Mouse (Mus musculus): ENCODE data around the gene Gpr55. TPM values are rescaled to one million over a fixed set of nuclear protein-coding genes. Genes with fewer than 3 reads are reported as not detected.

Gpr55 gene
- polyA plus RNA-seq, 1 experiment from 2014 or later = 0.10 TPM

DNA sequence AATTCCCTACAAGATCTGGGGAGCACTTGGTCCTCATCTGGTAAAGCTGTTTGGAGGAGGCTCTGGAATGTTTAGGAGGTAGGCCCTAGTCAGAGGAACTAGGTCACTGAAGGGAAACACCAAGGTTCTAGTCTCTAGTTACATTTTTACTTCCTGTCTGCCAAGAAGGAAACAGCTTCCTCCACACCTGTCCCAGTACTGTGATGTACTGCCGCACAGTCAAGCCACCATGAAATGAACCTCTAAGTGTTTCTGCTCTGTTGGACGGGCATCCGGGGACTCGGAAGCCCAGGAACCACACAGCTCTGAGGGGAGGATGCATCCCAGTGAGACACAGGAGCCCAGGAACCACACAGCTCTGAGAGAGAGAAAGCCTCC is 32.1 kb downstream of the Gpr55 start:
- ATAC-seq (ENCODE audit: low FRiP score, low read depth) = peak; percentile 7; the same call in 1 of the 2 replicates
- WGBS = 72% methylated on average over 4 of the region's 4 CpGs

DNA sequence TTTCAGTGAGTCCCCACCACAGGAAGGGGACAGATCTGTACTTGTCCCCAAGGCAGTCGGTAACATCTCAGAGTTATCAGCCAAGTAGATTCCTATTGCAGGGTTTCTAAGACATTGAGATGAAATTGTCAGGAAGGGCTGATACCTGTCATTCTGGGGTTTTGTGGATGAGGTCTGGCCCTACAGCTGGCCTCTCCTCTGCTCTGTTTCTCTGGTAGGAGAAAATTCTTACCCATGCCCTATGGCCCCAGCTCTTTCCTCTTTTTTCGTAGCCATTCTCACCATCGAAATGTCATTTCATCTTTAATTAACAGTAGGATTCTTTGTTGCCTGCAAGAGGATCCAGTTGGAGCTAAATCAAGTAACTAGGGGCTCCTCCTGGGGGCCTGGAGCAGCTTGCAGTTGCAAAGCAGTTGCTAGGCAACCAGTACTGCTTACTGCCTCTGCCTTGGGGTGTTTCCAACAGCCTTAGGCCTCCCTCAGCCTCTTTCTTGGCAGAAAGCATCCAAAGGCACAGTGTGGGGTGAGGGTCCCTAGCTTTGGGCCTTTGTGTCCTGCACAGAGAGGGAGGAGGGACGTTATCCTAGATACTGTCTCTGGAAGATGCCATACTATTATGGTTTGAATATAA is 32.6 kb downstream of the Gpr55 start, which contains the start of gene 4933407L21Rik:
Gene 4933407L21Rik (plus strand): TSS at position 427 of the 631 bp plus-strand sequence.
- WGBS = 56% methylated on average over 4 of the region's 4 CpGs
- ATAC-seq (ENCODE audit: low FRiP score, low read depth) = peak; percentile 87
- Histone ChIP-seq H3K27me3 (no peaks in the 10 kb centered on the region), H3K27ac (peak within 1 kb of the TSS; percentile 33; the same call in 1 of the 2 replicates), H3K4me3 (no peak within 1 kb of the TSS), H3K36me3 (no peaks in the 10 kb centered on the region), H3K4me1 (peaks cover 18% of the 10 kb centered on the region), H3K4me2 (replicated peaks) (no peak within 1 kb of the TSS), H3K9ac (no peak within 1 kb of the TSS), H3K9me3 (no peaks in the 10 kb centered on the region)

More for the DNA sequence above, 32.1 kb downstream of the Gpr55 start:
- no peaks in the 10 kb centered on the region for H3K9me3 ChIP-seq
- no peaks in the 10 kb centered on the region for H3K36me3 ChIP-seq
- H3K4me2 ChIP-seq (replicated peaks) = no peak overlapping the region
- H3K27ac ChIP-seq = peak overlapping the region; percentile 33; the same call in 1 of the 2 replicates
- no peak overlapping the region for H3K9ac ChIP-seq
- peaks cover 23% of the 10 kb centered on the region for H3K4me1 ChIP-seq
- H3K4me3 ChIP-seq = no peak overlapping the region
- no peaks in the 10 kb centered on the region for H3K27me3 ChIP-seq

DNA sequence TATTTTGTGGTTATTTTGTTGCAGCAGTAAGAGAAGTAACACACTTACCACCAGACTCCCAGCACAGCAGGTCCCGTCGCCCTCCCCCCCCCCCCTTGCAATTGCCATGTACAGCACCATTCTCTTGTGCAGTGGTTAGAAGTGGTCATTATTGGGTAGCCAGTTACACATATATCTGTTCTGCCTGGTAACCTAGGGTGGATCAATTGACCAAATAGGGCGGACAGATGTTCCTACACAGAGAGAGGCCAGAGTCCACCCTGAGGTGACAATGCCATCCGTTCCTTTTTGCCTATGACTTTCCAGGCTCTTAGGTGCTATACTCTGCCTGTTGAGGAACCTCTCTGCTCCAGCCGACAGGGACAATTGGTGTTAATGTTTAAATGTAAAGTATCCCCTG is 35.6 kb downstream of the Gpr55 start:
- WGBS = 73% methylated on average over 5 of the region's 5 CpGs
- H3K27me3 ChIP-seq = no peaks in the 10 kb centered on the region

DNA sequence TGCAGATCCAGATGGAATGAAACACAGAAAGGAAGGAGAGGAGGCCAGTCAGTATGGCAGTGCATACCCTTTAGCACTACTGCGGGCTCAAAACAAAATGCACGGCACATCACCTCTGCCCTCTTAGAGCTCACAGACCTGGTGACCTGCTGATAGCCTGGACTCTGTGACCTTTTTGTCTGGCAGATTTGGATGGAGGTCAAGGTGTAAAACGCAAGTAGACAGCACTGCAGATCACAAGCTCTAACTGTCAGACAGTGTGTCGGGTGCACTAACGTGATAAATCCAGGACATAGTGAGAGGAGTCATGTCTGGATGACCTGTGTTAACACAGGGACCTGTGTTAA is 38.0 kb downstream of the Gpr55 start:
- H3K27ac ChIP-seq = no peak overlapping the region
- 78% methylated on average over 5 of the region's 5 CpGs for WGBS
- peaks cover 12% of the 10 kb centered on the region for H3K4me1 ChIP-seq
- H3K27me3 ChIP-seq = no peaks in the 10 kb centered on the region
- peaks cover 4% of the 10 kb centered on the region; the same call in 1 of the 2 replicates for H3K9me3 ChIP-seq
- H3K9ac ChIP-seq = no peak overlapping the region
- no peak overlapping the region for H3K4me2 ChIP-seq (replicated peaks)
- H3K4me3 ChIP-seq = no peak overlapping the region
- no peak for ATAC-seq (ENCODE audit: low FRiP score, low read depth)
- H3K36me3 ChIP-seq = no peaks in the 10 kb centered on the region

More for the DNA sequence above, 35.6 kb downstream of the Gpr55 start:
- H3K4me1 ChIP-seq = peaks cover 26% of the 10 kb centered on the region
- H3K36me3 ChIP-seq = no peaks in the 10 kb centered on the region
- H3K9me3 ChIP-seq = peaks cover 2% of the 10 kb centered on the region; the same call in 1 of the 2 replicates
- no peak overlapping the region for H3K4me3 ChIP-seq
- H3K27ac ChIP-seq = no peak overlapping the region
- H3K9ac ChIP-seq = no peak overlapping the region
- no peak overlapping the region for H3K4me2 ChIP-seq (replicated peaks)
- no peak for ATAC-seq (ENCODE audit: low FRiP score, low read depth)

DNA sequence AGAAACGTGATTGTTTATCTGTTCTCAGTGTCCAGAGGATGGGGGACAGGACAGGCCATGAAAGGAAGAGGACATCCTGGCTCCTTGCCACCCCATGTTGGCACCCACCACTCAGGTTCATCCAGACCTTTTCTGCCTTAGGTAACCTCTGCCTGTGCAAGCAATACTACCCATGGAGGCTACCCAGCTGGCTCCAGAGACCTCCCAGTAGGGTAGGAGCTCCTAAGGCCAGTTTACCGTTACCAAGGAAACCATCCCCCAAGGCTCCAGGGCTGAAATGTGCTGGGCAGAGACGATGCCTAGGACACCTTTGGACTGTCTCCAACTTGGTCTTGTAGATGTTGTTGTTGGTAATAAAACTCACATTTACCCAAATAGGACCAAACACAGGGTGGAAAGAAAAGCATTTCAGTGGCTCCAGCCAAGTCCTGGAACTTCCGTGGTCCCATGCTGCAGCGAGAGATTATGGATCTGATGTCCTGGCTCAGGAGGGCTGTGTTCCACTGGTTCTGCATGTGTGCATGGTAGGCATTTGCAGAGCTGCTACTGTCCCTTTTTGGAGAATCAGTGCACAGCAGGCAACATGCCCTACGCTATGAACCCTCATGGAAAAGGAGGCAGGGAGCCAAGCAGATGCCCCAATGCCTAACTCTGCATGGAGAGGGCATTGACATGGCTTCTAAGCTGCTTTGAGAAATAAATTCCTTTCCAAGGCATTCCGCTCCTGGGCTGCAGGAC is 38.5 kb downstream of the Gpr55 start:
- Histone ChIP-seq H3K27ac (no peak overlapping the region), H3K27me3 (no peaks in the 10 kb centered on the region), H3K4me3 (no peak overlapping the region), H3K9me3 (peaks cover 4% of the 10 kb centered on the region; the same call in 1 of the 2 replicates), H3K9ac (no peak overlapping the region), H3K4me1 (peaks cover 9% of the 10 kb centered on the region; the same call in 1 of the 2 replicates), H3K36me3 (no peaks in the 10 kb centered on the region), H3K4me2 (replicated peaks) (no peak overlapping the region)
- no peak for ATAC-seq (ENCODE audit: low FRiP score, low read depth)
- WGBS = 63% methylated on average over 7 of the region's 7 CpGs

DNA sequence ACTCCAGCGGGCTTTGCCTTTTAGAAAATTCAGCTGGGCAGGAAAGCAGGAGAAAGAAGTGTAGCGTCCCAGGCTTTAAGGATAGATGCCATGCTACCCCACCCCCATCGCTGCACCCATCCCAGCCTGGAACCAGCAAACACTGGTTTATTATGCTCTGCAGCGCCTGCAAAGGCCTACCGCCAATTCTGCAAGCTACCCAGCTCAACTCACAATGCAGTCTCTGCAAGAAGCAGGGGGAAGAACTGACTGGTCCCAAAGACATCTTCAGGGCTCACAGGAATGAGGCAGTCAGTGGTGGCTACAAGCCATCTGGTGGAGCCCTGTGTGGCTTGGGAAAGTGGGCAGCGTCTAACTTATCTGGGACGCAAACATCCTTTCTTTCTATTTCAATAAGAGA is 39.1 kb downstream of the Gpr55 start:
- Histone ChIP-seq H3K27ac (no peak overlapping the region), H3K4me1 (peaks cover 9% of the 10 kb centered on the region; the same call in 1 of the 2 replicates), H3K4me3 (no peak overlapping the region), H3K4me2 (replicated peaks) (no peak overlapping the region), H3K9me3 (peaks cover 4% of the 10 kb centered on the region; the same call in 1 of the 2 replicates), H3K36me3 (no peaks in the 10 kb centered on the region), H3K27me3 (no peaks in the 10 kb centered on the region), H3K9ac (no peak overlapping the region)
- no peak for ATAC-seq (ENCODE audit: low FRiP score, low read depth)
- WGBS = 82% methylated on average over 7 of the region's 7 CpGs

DNA sequence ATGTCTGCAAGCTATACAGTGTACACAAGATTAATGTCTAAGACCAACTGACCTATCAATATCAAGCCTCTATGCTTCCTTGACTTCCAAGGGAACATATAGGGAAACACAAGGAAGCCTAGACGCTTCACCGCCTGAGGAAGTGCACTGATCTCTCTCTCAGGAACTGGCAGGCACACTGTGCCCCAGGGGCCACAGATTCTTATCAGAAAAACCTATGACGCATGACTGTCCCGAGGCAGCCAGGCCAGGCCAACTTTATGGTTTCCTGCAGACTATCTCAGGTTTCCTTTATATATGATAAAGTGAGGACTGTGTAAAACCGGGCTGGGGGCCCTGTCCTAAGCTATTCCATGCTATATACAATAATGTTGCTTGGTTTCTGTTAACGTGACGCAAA is 41.2 kb downstream of the Gpr55 start:
- Histone ChIP-seq H3K9ac (no peak overlapping the region), H3K27ac (no peak overlapping the region), H3K4me2 (replicated peaks) (no peak overlapping the region), H3K27me3 (no peaks in the 10 kb centered on the region), H3K9me3 (peaks cover 4% of the 10 kb centered on the region; the same call in 1 of the 2 replicates), H3K4me3 (no peak overlapping the region), H3K4me1 (peaks cover 9% of the 10 kb centered on the region; the same call in 1 of the 2 replicates), H3K36me3 (no peaks in the 10 kb centered on the region)
- no peak for ATAC-seq (ENCODE audit: low FRiP score, low read depth)
- 73% methylated on average over 7 of the region's 7 CpGs for WGBS

DNA sequence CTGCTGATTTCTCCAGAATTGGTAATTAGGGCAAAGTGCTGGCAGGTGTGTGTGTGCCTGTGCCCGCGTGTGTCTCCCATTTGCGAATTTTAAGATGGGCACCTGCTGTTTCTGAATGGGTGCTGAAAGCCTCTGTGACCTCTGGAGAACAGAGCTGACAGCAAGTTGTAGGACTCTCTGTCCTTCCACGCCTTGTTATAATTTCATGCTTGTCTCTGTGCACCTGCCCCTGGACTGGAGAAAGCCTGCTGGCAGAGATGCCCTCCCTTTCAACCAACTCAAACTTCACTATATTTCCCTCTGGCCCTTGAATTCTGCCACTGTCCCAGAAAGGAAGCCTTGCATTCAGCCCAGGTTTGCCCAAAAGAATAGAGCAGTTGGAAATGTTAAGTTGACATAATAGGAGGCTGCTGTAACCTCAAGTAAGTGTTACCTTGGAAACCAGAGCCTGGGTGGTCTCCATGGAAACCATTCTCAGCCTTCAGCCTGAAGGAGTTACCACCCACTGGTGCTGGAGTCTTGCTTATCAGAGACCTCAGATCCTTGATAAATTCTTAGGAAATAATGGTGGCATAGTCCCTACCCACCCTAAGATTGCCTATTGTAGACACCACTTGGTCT is 43.9 kb downstream of the Gpr55 start:
- Histone ChIP-seq H3K27me3 (no peaks in the 10 kb centered on the region), H3K36me3 (no peaks in the 10 kb centered on the region), H3K4me3 (no peak overlapping the region), H3K27ac (no peak overlapping the region), H3K9me3 (peaks cover 4% of the 10 kb centered on the region; the same call in 1 of the 2 replicates), H3K4me2 (replicated peaks) (no peak overlapping the region), H3K9ac (no peak overlapping the region), H3K4me1 (0 out of 2 replicates have a peak, but pooled peaks cover 3% of the 10 kb centered on the region)
- ATAC-seq (ENCODE audit: low FRiP score, low read depth) = no peak
- WGBS = 66% methylated on average over 4 of the region's 4 CpGs

DNA sequence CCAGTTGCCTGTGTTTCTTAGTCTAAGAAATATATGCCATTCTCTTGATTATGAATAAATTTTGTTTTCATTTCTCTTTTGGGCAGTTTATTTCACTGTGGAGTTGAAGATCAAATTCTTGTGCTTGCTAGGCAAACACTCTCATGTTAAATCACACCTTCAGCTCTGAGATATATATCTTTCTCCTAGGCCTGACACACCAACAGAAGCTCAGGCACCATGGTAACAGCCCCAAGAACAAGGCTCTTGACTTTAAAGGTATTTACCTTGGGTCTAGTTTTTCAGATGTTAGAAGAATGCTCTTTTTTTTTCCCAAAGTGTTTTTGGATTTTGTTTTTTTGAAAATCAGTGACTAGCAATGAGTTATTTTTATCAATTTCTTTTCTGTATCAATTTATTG is 44.9 kb downstream of the Gpr55 start:
- Histone ChIP-seq H3K4me2 (replicated peaks) (no peak overlapping the region), H3K27ac (no peak overlapping the region), H3K9me3 (peaks cover 4% of the 10 kb centered on the region; the same call in 1 of the 2 replicates), H3K36me3 (peaks cover 2% of the 10 kb centered on the region; the same call in 1 of the 2 replicates), H3K4me1 (no peaks in the 10 kb centered on the region), H3K27me3 (no peaks in the 10 kb centered on the region), H3K9ac (no peak overlapping the region), H3K4me3 (no peak overlapping the region)
- no peak for ATAC-seq (ENCODE audit: low FRiP score, low read depth)

DNA sequence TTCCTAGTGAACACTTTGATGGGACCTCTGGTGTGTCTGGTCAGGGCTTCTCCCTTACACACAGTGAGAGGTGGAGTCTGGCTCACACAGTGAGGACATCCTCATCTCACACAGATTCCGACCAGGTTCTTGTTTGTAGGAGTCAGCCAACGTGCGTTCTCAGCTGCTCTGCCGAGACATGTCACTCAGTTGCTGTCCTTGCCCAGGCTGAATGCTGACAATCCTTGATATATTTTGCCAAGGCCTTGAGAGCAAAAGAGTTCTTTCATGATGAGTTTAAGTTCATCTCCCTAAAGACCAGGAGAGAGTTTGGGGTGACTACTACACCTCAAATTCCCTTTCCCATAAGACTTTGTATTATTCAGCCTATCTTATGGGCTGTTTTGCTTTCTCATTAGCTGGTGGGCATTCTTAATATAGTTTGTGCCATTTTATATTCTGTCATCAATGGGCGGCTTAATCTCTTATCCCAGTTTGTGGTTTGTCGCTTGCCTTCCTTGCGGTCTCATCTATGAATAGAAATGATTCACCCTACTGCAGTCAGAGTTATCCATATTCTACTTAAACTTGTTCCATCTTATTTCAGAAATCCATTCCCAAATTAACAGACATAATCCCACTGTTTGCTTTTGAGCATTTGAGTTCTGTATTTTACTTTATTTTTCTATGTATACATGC is 47.6 kb downstream of the Gpr55 start:
- 95% methylated on average over 7 of the region's 7 CpGs for WGBS
- no peak for ATAC-seq (ENCODE audit: low FRiP score, low read depth)
- H3K4me2 ChIP-seq (replicated peaks) = no peak overlapping the region

DNA sequence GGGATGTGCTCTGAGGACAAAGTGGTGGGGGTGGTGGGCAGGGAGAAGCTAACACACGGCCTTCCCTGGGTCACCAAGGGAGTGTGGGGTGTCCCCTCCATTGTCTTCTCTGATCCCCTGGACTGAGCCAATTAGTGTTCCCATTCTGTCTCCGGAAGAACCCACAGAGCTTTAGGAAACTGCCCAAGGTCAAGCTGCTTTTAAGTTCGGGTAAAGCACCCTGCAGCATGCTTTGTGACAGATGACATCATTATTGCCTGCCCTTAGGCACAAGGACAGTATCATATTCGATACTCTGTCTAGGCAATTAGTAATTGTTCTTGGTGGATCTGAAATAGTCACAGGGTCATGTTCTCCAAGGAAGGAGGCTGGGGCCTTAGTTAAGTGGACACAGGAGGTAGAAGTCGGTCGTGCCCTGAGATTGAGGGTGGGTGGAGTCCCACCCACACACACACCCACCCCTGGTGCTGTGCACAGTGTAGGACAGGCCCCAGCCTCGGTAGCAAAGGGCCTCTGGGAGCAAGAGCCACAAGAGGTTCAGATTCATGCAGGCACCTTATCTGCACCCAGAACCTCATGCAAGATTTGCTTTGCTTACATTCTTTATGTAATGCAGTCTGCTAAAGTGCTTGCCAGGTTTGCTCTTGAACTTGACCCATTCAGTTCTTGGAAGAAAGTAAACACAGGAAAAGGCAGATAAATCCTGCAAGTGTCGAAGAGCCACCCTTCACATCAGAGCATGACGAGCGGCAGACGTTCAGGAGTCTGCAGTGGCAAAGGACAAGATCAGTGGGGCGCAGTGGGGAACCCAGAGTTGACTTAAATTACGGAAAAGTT is 51.8 kb downstream of the Gpr55 start:
- no peak overlapping the region for H3K4me2 ChIP-seq (replicated peaks)
- H3K9ac ChIP-seq = no peak overlapping the region
- H3K9me3 ChIP-seq = no peaks in the 10 kb centered on the region
- no peaks in the 10 kb centered on the region for H3K4me1 ChIP-seq
- H3K4me3 ChIP-seq = no peak overlapping the region
- no peaks in the 10 kb centered on the region for H3K27me3 ChIP-seq
- WGBS = 69% methylated on average over 13 of the region's 13 CpGs
- H3K36me3 ChIP-seq = peaks cover 59% of the 10 kb centered on the region
- H3K27ac ChIP-seq = no peak overlapping the region
- ATAC-seq (ENCODE audit: low FRiP score, low read depth) = no peak

More for the DNA sequence above, 47.6 kb downstream of the Gpr55 start:
- Histone ChIP-seq H3K9ac (no peak overlapping the region), H3K9me3 (no peaks in the 10 kb centered on the region), H3K27ac (no peak overlapping the region), H3K27me3 (no peaks in the 10 kb centered on the region), H3K36me3 (peaks cover 17% of the 10 kb centered on the region), H3K4me3 (no peak overlapping the region), H3K4me1 (no peaks in the 10 kb centered on the region)
